Comparison of ENCODE assay signal across 30 mouse cellular contexts in the genomic region with DNA sequence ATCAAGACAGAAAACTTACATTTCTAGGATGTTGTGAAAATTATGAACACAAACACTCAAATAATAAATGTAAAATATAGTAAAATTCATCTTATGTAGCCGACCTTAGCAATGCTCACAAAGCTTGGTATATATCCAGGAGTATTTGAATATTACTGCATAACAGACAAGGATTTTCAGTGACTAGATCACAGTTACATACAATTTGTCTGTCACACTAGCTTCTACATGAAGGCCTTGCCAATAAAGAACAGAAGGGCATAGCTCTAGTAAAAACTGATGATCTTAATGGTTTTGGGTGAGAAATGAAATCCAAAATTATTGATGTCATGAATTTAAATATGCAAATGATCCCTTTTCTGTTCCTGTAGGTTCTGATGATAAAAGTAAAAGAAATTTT.
"Had no signal": no experiment of that assay in that cellular context is flagged by ENCODE, and none has a peak within 500 bp of the region (broad histone marks: within the 10 kb centered on the region; RNA-seq: fewer than 3 reads in every experiment).

No protein-coding gene starts in this region.

- H3K4me2 ChIP-seq: heart, embryonic 11.5 days; heart, embryonic 13.5 days; heart, embryonic 15.5 days; hindbrain, embryonic 13.5 days; hindbrain, embryonic 15.5 days; kidney, embryonic 15.5 days; limb, embryonic 12.5 days; liver, embryonic 11.5 days; liver, embryonic 13.5 days; liver, embryonic 15.5 days had no signal

- H3K9me3 ChIP-seq: heart, embryonic 13.5 days; heart, embryonic 15.5 days; hindbrain, embryonic 13.5 days; hindbrain, embryonic 15.5 days; kidney, embryonic 15.5 days; limb, embryonic 10.5 days; limb, embryonic 12.5 days; liver, embryonic 13.5 days; liver, embryonic 15.5 days had no signal

- ATAC-seq: hindbrain, postnatal 0 days; intestine, embryonic 16.5 days; liver, postnatal 0 days had no signal

- H3K27ac ChIP-seq: heart, adult 2 months; heart, embryonic 13.5 days; heart, embryonic 15.5 days; hindbrain, embryonic 13.5 days; hindbrain, embryonic 15.5 days; hindbrain, postnatal 0 days; kidney, embryonic 15.5 days; kidney, postnatal 0 days; left cerebral cortex, adult 2 months; limb, embryonic 10.5 days; limb, embryonic 12.5 days; liver, embryonic 13.5 days; liver, embryonic 15.5 days had no signal

- H3K27me3 ChIP-seq: heart, embryonic 13.5 days; heart, embryonic 15.5 days; hindbrain, embryonic 13.5 days; hindbrain, embryonic 15.5 days; kidney, embryonic 15.5 days; limb, embryonic 12.5 days; liver, embryonic 13.5 days; liver, embryonic 15.5 days had no signal

- H3K4me1 ChIP-seq: heart, embryonic 13.5 days; heart, embryonic 15.5 days; hindbrain, embryonic 13.5 days; hindbrain, embryonic 15.5 days; kidney, embryonic 15.5 days; limb, embryonic 10.5 days; limb, embryonic 12.5 days; liver, embryonic 13.5 days; liver, embryonic 15.5 days had no signal

- H3K36me3 ChIP-seq: heart, embryonic 13.5 days; heart, embryonic 15.5 days; hindbrain, embryonic 13.5 days; hindbrain, embryonic 15.5 days; kidney, embryonic 15.5 days; limb, embryonic 10.5 days; limb, embryonic 12.5 days; liver, embryonic 13.5 days; liver, embryonic 15.5 days had no signal

- DNase-seq: gastrocnemius, postnatal 14 days; gastrocnemius, postnatal 36 days; heart, adult 11 months; heart, adult 2 months; heart, postnatal 14 days; heart, postnatal 36 days; kidney, adult 11 months; kidney, adult 2 months; kidney, adult 9 months; kidney, postnatal 14 days; kidney, postnatal 36 days; layer of hippocampus, adult 9-11 months; layer of hippocampus, postnatal 36 days; liver; liver, embryonic 13.5 days; liver, postnatal 0 days had no signal

- H3K4me3 ChIP-seq: heart, adult 2 months; heart, embryonic 13.5 days; heart, embryonic 15.5 days; hindbrain, embryonic 13.5 days; hindbrain, embryonic 15.5 days; kidney, embryonic 15.5 days; left cerebral cortex, adult 2 months; limb, embryonic 10.5 days; limb, embryonic 12.5 days; liver, embryonic 13.5 days; liver, embryonic 15.5 days had no signal

- H3K9ac ChIP-seq: heart, embryonic 13.5 days; heart, embryonic 15.5 days; hindbrain, embryonic 13.5 days; hindbrain, embryonic 15.5 days; kidney, embryonic 15.5 days; limb, embryonic 12.5 days; liver, embryonic 13.5 days; liver, embryonic 15.5 days; liver, postnatal 0 days had no signal
